In genomic region chr16:30587494-30588327, GRCm38 (mm10) we compare ENCODE assay signal across 8 mouse cellular contexts. TPM values are rescaled to one million over a fixed set of nuclear protein-coding genes. Genes with fewer than 3 reads are reported as not detected.
DNase-seq lines count a peak whose midpoint lies in the region; ATAC-seq and TF ChIP-seq lines count a peak whose summit lies in the region.

Lsg1 (minus strand) TSS chr16:30587592.

- peak; percentile 92 for TF ChIP-seq POLR2A in CH12.LX (IDR thresholded peaks at IDR 0.05; ENCODE audit: low read depth, low read length)

- H3K9me3 ChIP-seq in CH12.LX (replicated peaks; ENCODE audit: low read length) = no peaks in the 10 kb centered on the region
- no peaks in the 10 kb centered on the region for H3K9me3 ChIP-seq in forebrain, embryonic 11.5 days (ENCODE audit: control insufficient read depth, low read length)
- no peaks in the 10 kb centered on the region for H3K9me3 ChIP-seq in heart, embryonic 16.5 days (replicated peaks; ENCODE audit: control insufficient read depth, low read length)
- H3K9me3 ChIP-seq in liver, embryonic 15.5 days (replicated peaks) = no peaks in the 10 kb centered on the region
- no peaks in the 10 kb centered on the region for H3K9me3 ChIP-seq in neural tube, embryonic 12.5 days

- peak within 1 kb of the TSS; percentile 76 to 99 (median 93) for H3K4me3 ChIP-seq in CH12.LX (replicated peaks in 1 of 3; ENCODE audit: low read depth in 2 of 3, low read length in 2 of 3, poor library complexity in 1 of 3)
- peak within 1 kb of the TSS; percentile 84 for H3K4me3 ChIP-seq in forebrain, embryonic 11.5 days (ENCODE audit: low read depth, low read length)
- peak within 1 kb of the TSS; percentile 84 for H3K4me3 ChIP-seq in heart, embryonic 16.5 days (ENCODE audit: low read length)
- peak within 1 kb of the TSS; percentile 74 for H3K4me3 ChIP-seq in liver, embryonic 15.5 days (replicated peaks)
- H3K4me3 ChIP-seq in neural tube, embryonic 12.5 days = peak within 1 kb of the TSS; percentile 79

- H3K79me2 ChIP-seq in CH12.LX (replicated peaks; ENCODE audit: control insufficient read depth, extremely low read depth, insufficient read depth, poor library complexity, severe bottlenecking) = peaks cover 42% of the 10 kb centered on the region

- peak within 1 kb of the TSS; percentile 93 for H3K9ac ChIP-seq in CH12.LX (ENCODE audit: insufficient read depth, low read depth)
- peak within 1 kb of the TSS; percentile 75 for H3K9ac ChIP-seq in forebrain, embryonic 11.5 days (ENCODE audit: low read length)
- peak within 1 kb of the TSS; percentile 79 for H3K9ac ChIP-seq in heart, embryonic 16.5 days (ENCODE audit: low read length)
- peak within 1 kb of the TSS; percentile 68 for H3K9ac ChIP-seq in liver, embryonic 15.5 days
- peak within 1 kb of the TSS; percentile 68 for H3K9ac ChIP-seq in neural tube, embryonic 12.5 days

- dilution Hi-C loops in CH12.LX (cut with MboI; ENCODE audit: extremely low pct_ligation_motif_present, extremely low pct_unique_long_range_greater_than_20kb, low sequenced_read_pairs) = no loop called here

- peak in 1 of 2 experiments; percentile 62; a peak in 2 of 4 replicates for TF ChIP-seq CTCF in CH12.LX (conservative IDR thresholded peaks at IDR 0.05 in 1 of 2, IDR thresholded peaks at IDR 0.05 in 1 of 2; ENCODE audit: low read depth in 2 of 2, low read length in 2 of 2)

- H3K4me1 ChIP-seq in CH12.LX (ENCODE audit: control insufficient read depth in 1 of 2, insufficient read depth in 2 of 2) = peaks cover 6 to 55% of the 10 kb centered on the region in 2 experiments
- peaks cover 3% of the 10 kb centered on the region; the same call in 1 of the 2 replicates for H3K4me1 ChIP-seq in forebrain, embryonic 11.5 days (replicated peaks; ENCODE audit: control insufficient read depth, insufficient read depth, low read length)
- H3K4me1 ChIP-seq in heart, embryonic 16.5 days (ENCODE audit: control insufficient read depth, insufficient read depth, low read length) = peaks cover 8% of the 10 kb centered on the region
- H3K4me1 ChIP-seq in liver, embryonic 15.5 days (replicated peaks) = peaks cover 19% of the 10 kb centered on the region
- peaks cover 10% of the 10 kb centered on the region; the same call in 1 of the 2 replicates for H3K4me1 ChIP-seq in neural tube, embryonic 12.5 days

- peak within 1 kb of the TSS; percentile 15; the same call in 1 of the 2 replicates for H3K27ac ChIP-seq in CH12.LX (ENCODE audit: insufficient read depth, low read depth)
- no peak within 1 kb of the TSS; the same call in 1 of the 2 replicates for H3K27ac ChIP-seq in forebrain, embryonic 11.5 days (ENCODE audit: low read depth, low read length)
- H3K27ac ChIP-seq in heart, embryonic 16.5 days (ENCODE audit: low read length) = peak within 1 kb of the TSS; percentile 76
- H3K27ac ChIP-seq in liver, embryonic 15.5 days (replicated peaks) = peak within 1 kb of the TSS; percentile 69
- H3K27ac ChIP-seq in neural tube, embryonic 12.5 days = no peak within 1 kb of the TSS

- peaks cover 25 to 33% of the 10 kb centered on the region in 2 experiments for H3K36me3 ChIP-seq in CH12.LX (replicated peaks in 1 of 2; ENCODE audit: control insufficient read depth in 1 of 2, insufficient read depth in 1 of 2, low read length in 1 of 2)
- H3K36me3 ChIP-seq in forebrain, embryonic 11.5 days (ENCODE audit: control insufficient read depth, insufficient read depth, low read length) = peaks cover 3% of the 10 kb centered on the region; the same call in 1 of the 2 replicates
- H3K36me3 ChIP-seq in heart, embryonic 16.5 days (ENCODE audit: control insufficient read depth, insufficient read depth) = peaks cover 23% of the 10 kb centered on the region
- peaks cover 26% of the 10 kb centered on the region for H3K36me3 ChIP-seq in liver, embryonic 15.5 days (replicated peaks)
- peaks cover 28% of the 10 kb centered on the region for H3K36me3 ChIP-seq in neural tube, embryonic 12.5 days

- DNase-seq in CH12.LX (ENCODE audit: extremely low read depth) = peak; percentile 99
- peak; percentile 95 for DNase-seq in c-Kit-positive CD71-positive TER-119-negative erythroid progenitor cells, embryonic 14.5 days (ENCODE audit: low read depth)
- DNase-seq in forebrain, embryonic 11.5 days (ENCODE audit: low spot score) = peak; percentile 91
- peak; percentile 90 to 93 for DNase-seq in kidney, postnatal 36 days
- peak; percentile 98 for DNase-seq in telencephalon, adult 2 months (ENCODE audit: low read depth, low spot score)

- WGBS in forebrain, embryonic 11.5 days = 4% methylated on average over 35 of the region's 35 CpGs
- 3% methylated on average over 35 of the region's 35 CpGs for WGBS in heart, embryonic 16.5 days
- WGBS in liver, embryonic 15.5 days (ENCODE audit: insufficient replicate concordance) = 3% methylated on average over 35 of the region's 35 CpGs
- 3% methylated on average over 35 of the region's 35 CpGs for WGBS in neural tube, embryonic 12.5 days

- peak; percentile 66 for TF ChIP-seq RAD21 in CH12.LX (IDR thresholded peaks at IDR 0.05; ENCODE audit: low read depth, low read length)

- peak; percentile 95 for ATAC-seq in forebrain, embryonic 11.5 days (replicated peaks; ENCODE audit: low FRiP score)
- peak; percentile 90 for ATAC-seq in heart, embryonic 16.5 days (replicated peaks; ENCODE audit: extremely low read depth, insufficient read depth, low FRiP score)
- peak; percentile 94 for ATAC-seq in liver, embryonic 15.5 days (ENCODE audit: insufficient read depth)
- ATAC-seq in neural tube, embryonic 12.5 days (ENCODE audit: low FRiP score, low read depth) = peak; percentile 96

- H3K27me3 ChIP-seq in CH12.LX (replicated peaks) = no peaks in the 10 kb centered on the region
- no peaks in the 10 kb centered on the region for H3K27me3 ChIP-seq in forebrain, embryonic 11.5 days (ENCODE audit: control insufficient read depth, insufficient read depth, low read length)
- H3K27me3 ChIP-seq in heart, embryonic 16.5 days (ENCODE audit: control insufficient read depth, insufficient read depth, low read length) = no peaks in the 10 kb centered on the region
- H3K27me3 ChIP-seq in liver, embryonic 15.5 days = peaks cover 9% of the 10 kb centered on the region; the same call in 1 of the 2 replicates
- no peaks in the 10 kb centered on the region for H3K27me3 ChIP-seq in neural tube, embryonic 12.5 days (replicated peaks)

- peak; percentile 70 for TF ChIP-seq EP300 in CH12.LX (IDR thresholded peaks at IDR 0.05; ENCODE audit: low read length)

- H3K4me2 ChIP-seq in CH12.LX (ENCODE audit: insufficient read depth, low read depth, poor library complexity, severe bottlenecking) = peak within 1 kb of the TSS; percentile 93
- H3K4me2 ChIP-seq in forebrain, embryonic 11.5 days (ENCODE audit: low read depth, low read length, severe bottlenecking) = peak within 1 kb of the TSS; percentile 71
- peak within 1 kb of the TSS; percentile 90 for H3K4me2 ChIP-seq in heart, embryonic 16.5 days (ENCODE audit: low read depth, low read length)
- peak within 1 kb of the TSS; percentile 80 for H3K4me2 ChIP-seq in liver, embryonic 15.5 days
- peak within 1 kb of the TSS; percentile 93 for H3K4me2 ChIP-seq in neural tube, embryonic 12.5 days (replicated peaks)

- in situ Hi-C loops in CH12.LX (cut with MboI; ENCODE audit: low pct_ligation_motif_present, low pct_unique_long_range_greater_than_20kb, low sequenced_read_pairs) = no loop called here

TF ChIP-seq in CH12.LX, 34 proteins besides CTCF, POLR2A, EP300 and RAD21 (continues in another document):
- 0 out of 2 replicates have a peak, but pooled peaks have one; percentile 27 for TF ChIP-seq NRF1 (IDR thresholded peaks at IDR 0.05; ENCODE audit: low read depth, low read length)
- 0 out of 2 replicates have a peak, but pooled peaks have one; percentile 78 for TF ChIP-seq E2F4 (IDR thresholded peaks at IDR 0.05; ENCODE audit: insufficient replicate concordance, low read depth, low read length)
- peak; percentile 78 for TF ChIP-seq IRF4 (IDR thresholded peaks at IDR 0.05; ENCODE audit: low read depth, low read length)
- TF ChIP-seq PAX5 (IDR thresholded peaks at IDR 0.05; ENCODE audit: low read length) = no peak
- no peak for TF ChIP-seq ZKSCAN1 (IDR thresholded peaks at IDR 0.05; ENCODE audit: borderline replicate concordance, low read depth, low read length)
- TF ChIP-seq MEF2A (IDR thresholded peaks at IDR 0.05; ENCODE audit: borderline replicate concordance, low read depth, low read length) = peak; percentile 85
- TF ChIP-seq ELF1 (IDR thresholded peaks at IDR 0.05; ENCODE audit: low read depth, low read length) = peak; percentile 99
- peak; percentile 96 for TF ChIP-seq MXI1 (IDR thresholded peaks at IDR 0.05; ENCODE audit: low read depth, low read length)
- no peak for TF ChIP-seq USF1 (IDR thresholded peaks at IDR 0.05; ENCODE audit: low read depth, low read length)
- TF ChIP-seq MAX (IDR thresholded peaks at IDR 0.05; ENCODE audit: low read length) = peak; percentile 40
- TF ChIP-seq JUN (IDR thresholded peaks at IDR 0.05; ENCODE audit: insufficient read depth, low read depth, low read length) = peak; percentile 57
- TF ChIP-seq SMC3 (IDR thresholded peaks at IDR 0.05; ENCODE audit: low read depth, low read length) = peak; percentile 54
- no peak for TF ChIP-seq MAFK (IDR thresholded peaks at IDR 0.05; ENCODE audit: insufficient replicate concordance, low read length)
- TF ChIP-seq HCFC1 (IDR thresholded peaks at IDR 0.05; ENCODE audit: low read depth, low read length) = peak; percentile 95
- peak; percentile 85 for TF ChIP-seq POLR2AphosphoS2 (IDR thresholded peaks at IDR 0.05; ENCODE audit: low read depth, low read length)
- peak; percentile 91 for TF ChIP-seq BHLHE40 (IDR thresholded peaks at IDR 0.05; ENCODE audit: low read depth, low read length)
- peak; percentile 68 for TF ChIP-seq MYC (IDR thresholded peaks at IDR 0.05; ENCODE audit: low read depth, low read length)
- peak; percentile 15; the same call in 1 of the 2 replicates for TF ChIP-seq USF2 (conservative IDR thresholded peaks at IDR 0.05; ENCODE audit: low read depth, low read length)
- TF ChIP-seq TCF12 (IDR thresholded peaks at IDR 0.05; ENCODE audit: low read depth, low read length) = peak; percentile 76
- peak; percentile 81 for TF ChIP-seq NELFE (IDR thresholded peaks at IDR 0.05; ENCODE audit: low read depth, low read length)
- TF ChIP-seq ZMIZ1 (IDR thresholded peaks at IDR 0.05; ENCODE audit: low read depth, low read length) = no peak
- TF ChIP-seq JUND (conservative IDR thresholded peaks at IDR 0.05; ENCODE audit: low read depth, low read length) = peak; percentile 69

RNA-seq across cellular contexts. Expression of gene Lsg1, which starts in this region (rescaled TPM):
- total RNA-seq in CH12.LX (2012; rRNA removed) (58.4 and 70.8 TPM in 2 replicates), CH12.LX (2014; rRNA removed) (94.7 and 106 TPM in 2 replicates)
- 189 and 261 TPM in 2 replicates for polyA plus RNA-seq in CH12.LX (2012; ENCODE audit: insufficient read length, low read depth)
- polyA plus RNA-seq in forebrain, embryonic 11.5 days (2014; fragmentation: Nextera tagmentation; extraction: Ambion mirVana) = 77.4 and 80.7 TPM in 2 replicates
- 28.2 and 37.5 TPM in 2 replicates for polyA plus RNA-seq in heart, embryonic 16.5 days (2015; fragmentation: Nextera tagmentation; extraction: Ambion mirVana)
- polyA plus RNA-seq in liver, embryonic 15.5 days (2015; fragmentation: Nextera tagmentation; extraction: Ambion mirVana) = 19.2 and 20.6 TPM in 2 replicates
- 72.8 and 73.6 TPM in 2 replicates for polyA plus RNA-seq in neural tube, embryonic 12.5 days (2016; fragmentation: Nextera tagmentation; extraction: Ambion mirVana)

Comparison
In these comparisons a context has a peak if more than half of its experiments do, and no peak if none do; other contexts are left out.
1. H3K27ac ChIP-seq: peak in CH12.LX (single experiment), heart, embryonic 16.5 days (single experiment) and liver, embryonic 15.5 days (single experiment); none in forebrain, embryonic 11.5 days (single experiment) and neural tube, embryonic 12.5 days (single experiment).
2. Peak in every context shown above with its lines, with median percentiles within 50 percentile points of each other: DNase-seq, H3K4me2 ChIP-seq, H3K4me3 ChIP-seq, H3K9ac ChIP-seq and ATAC-seq.